Mouse (Mus musculus) spleen, adult 2 months (tissue): ENCODE measurements around the gene Rnf223.

Experiments used
- CTCF ChIP-seq: fragments of 200-500 bp; IDR thresholded peaks from 2 replicates; pipeline ENCODE4 v1.5.1; 2011; ENCODE audit warnings: mild to moderate bottlenecking, inconsistent platforms; ENCODE audit not compliant: insufficient read depth, insufficient read length, insufficient replicate concordance; ENCODE audit errors: extremely low read depth
- POLR2A ChIP-seq: fragments of 200-500 bp; IDR thresholded peaks from 2 replicates; pipeline ENCODE4 v1.6.1; 2011; ENCODE audit warnings: low read depth, low read length, inconsistent platforms

- TF ChIP-seq CTCF (no peak), POLR2A (no peak)
Measured at GRCm38 (mm10) chr4:156087398-156088087, 42.8 kb upstream of the Rnf223 start.
